Mouse (Mus musculus): ENCODE results near the gene Yipf7. TPM values are rescaled to one million over a fixed set of nuclear protein-coding genes. Genes with fewer than 3 reads are reported as not detected.

Yipf7 gene
- polyA plus RNA-seq, 1 experiment from 2014 or later = 0.28 TPM

DNA sequence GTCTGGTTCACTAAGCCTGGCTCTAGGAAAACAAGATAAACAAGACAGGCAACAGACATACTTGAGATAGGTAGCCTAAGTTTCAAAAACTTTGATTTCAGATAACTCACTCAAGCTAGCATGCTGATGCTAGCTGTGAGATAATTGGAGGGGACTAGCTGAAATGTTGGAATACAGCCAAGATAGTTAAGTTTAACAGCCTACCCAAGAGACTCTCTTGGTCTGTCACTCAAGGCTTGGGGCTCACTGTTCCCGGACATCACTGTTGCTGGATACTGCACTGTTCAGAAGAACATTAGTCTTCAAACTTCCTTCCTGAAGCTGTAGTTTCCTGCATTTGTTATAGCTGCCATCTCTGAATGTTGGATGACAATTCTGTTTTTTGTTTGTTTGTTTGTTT is 74.9 kb downstream of the Yipf7 start:
- Histone ChIP-seq H3K4me3 (no peak overlapping the region), H3K36me3 (no peaks in the 10 kb centered on the region), H3K4me1 (no peaks in the 10 kb centered on the region), H3K4me2 (replicated peaks) (no peak overlapping the region), H3K27ac (no peak overlapping the region), H3K9me3 (no peaks in the 10 kb centered on the region), H3K9ac (no peak overlapping the region), H3K27me3 (no peaks in the 10 kb centered on the region)
- no peak for ATAC-seq (ENCODE audit: low FRiP score, low read depth)
- WGBS = 59% methylated on average over 1 of the region's 1 CpGs

Other genes with a start within 250 kb of the Yipf7 start
- gene Kctd8, start 201.0 kb downstream of the Yipf7 start, polyA plus RNA-seq (2015; fragmentation: Nextera tagmentation; extraction: Ambion mirVana) = 3.5 and 3.7 TPM in 2 replicates
- 64.5 and 69.2 TPM in 2 replicates for gene Guf1, start 14.3 kb upstream of the Yipf7 start, polyA plus RNA-seq (2015; fragmentation: Nextera tagmentation; extraction: Ambion mirVana)
- 47.7 and 50.2 TPM in 2 replicates for gene Gnpda2, start 49.7 kb upstream of the Yipf7 start, polyA plus RNA-seq (2015; fragmentation: Nextera tagmentation; extraction: Ambion mirVana)